Mouse (Mus musculus) limb, embryonic 14.5 days (tissue): Measurements from ENCODE around the gene Klhl32. TPM values are rescaled to one million over a fixed set of nuclear protein-coding genes. Genes with fewer than 3 reads are reported as not detected.

ENCODE experiments used
- ATAC-seq: fragments of 200-750 bp; cut with Nextera tagmentation; 2 replicates; pipeline ENCODE4 v1.8.0; 2017; ENCODE audit warnings: low read depth, moderate number of reproducible peaks, moderate TSS enrichment; ENCODE audit not compliant: low FRiP score
- DNase-seq: peaks from one replicate; pipeline ENCODE4 v3.0.0-alpha.2; 2015; ENCODE audit warnings: low spot score
- H3K27ac ChIP-seq: fragments of 300-500 bp; sonication (generic); replicated peaks from 2 replicates; pipeline ENCODE4 v1.5.1; 2014; ENCODE audit warnings: low read depth, mild to moderate bottlenecking, low read length, moderate library complexity, mixed read lengths
- H3K27me3 ChIP-seq: fragments of 300-500 bp; sonication (generic); 2 replicates; pipeline ENCODE4 v1.6.1; 2014; ENCODE audit warnings: low read length, mixed read lengths; ENCODE audit not compliant: control insufficient read depth, insufficient read depth
- H3K36me3 ChIP-seq: fragments of 300-500 bp; sonication (generic); 2 replicates; pipeline ENCODE4 v1.6.1; 2014; ENCODE audit warnings: mild to moderate bottlenecking, low read length, moderate library complexity, mixed read lengths; ENCODE audit not compliant: control insufficient read depth, insufficient read depth
- H3K4me1 ChIP-seq: fragments of 300-500 bp; sonication (generic); 2 replicates; pipeline ENCODE4 v1.6.1; 2014; ENCODE audit warnings: antibody characterized with exemption, low read length, mixed read lengths; ENCODE audit not compliant: control insufficient read depth, insufficient read depth
- H3K4me2 ChIP-seq: fragments of 300-500 bp; sonication (generic); replicated peaks from 2 replicates; pipeline ENCODE4 v1.6.1; 2014; ENCODE audit warnings: low read depth, mild to moderate bottlenecking, low read length, moderate library complexity; ENCODE audit not compliant: severe bottlenecking
- H3K4me3 ChIP-seq: fragments of 300-500 bp; sonication (generic); replicated peaks from 2 replicates; pipeline ENCODE4 v1.5.1; 2014; ENCODE audit warnings: low read length
- H3K9ac ChIP-seq: fragments of 300-500 bp; sonication (generic); 2 replicates; pipeline ENCODE4 v1.6.1; 2014; ENCODE audit warnings: mild to moderate bottlenecking, low read depth, low read length, moderate library complexity; ENCODE audit not compliant: severe bottlenecking
- H3K9me3 ChIP-seq: fragments of 300-500 bp; sonication (generic); 2 replicates; pipeline ENCODE4 v1.6.1; 2016; ENCODE audit warnings: low read length; ENCODE audit not compliant: control insufficient read depth
- POLR2A ChIP-seq: fragments of 200-500 bp; IDR thresholded peaks from 2 replicates; pipeline ENCODE4 v1.8.0; 2012; ENCODE audit warnings: inconsistent platforms, mild to moderate bottlenecking, moderate library complexity, borderline replicate concordance; ENCODE audit not compliant: insufficient read depth, insufficient read length; ENCODE audit errors: extremely low read depth
- WGBS: fragments of 180-500 bp; shearing (Covaris S2); extraction: QIAGEN DNeasy Blood & Tissue Kit; methylation state at CpG from one replicate; pipeline ENCODE4 v1.1.7; 2014; 5-methylcytosine and 5-hydroxymethylcytosine counted together
- polyA plus RNA-seq, 2 experiments: library from polyadenylated mRNA; depleted of rRNA in 1 of 2; stranded (reverse) in 1 of 2; unstranded in 1 of 2; fragments of >200 nt; fragmentation: Nextera tagmentation in 1 of 2; extraction: Ambion mirVana in 1 of 2; gene quantifications; 2 replicates each; pipeline versions ENCODE4 v1.2.1 to v1.2.3; 2012 to 2014

Gene Klhl32
- polyA plus RNA-seq, 2 experiments, result 1.5 to 3.0 TPM

DNA sequence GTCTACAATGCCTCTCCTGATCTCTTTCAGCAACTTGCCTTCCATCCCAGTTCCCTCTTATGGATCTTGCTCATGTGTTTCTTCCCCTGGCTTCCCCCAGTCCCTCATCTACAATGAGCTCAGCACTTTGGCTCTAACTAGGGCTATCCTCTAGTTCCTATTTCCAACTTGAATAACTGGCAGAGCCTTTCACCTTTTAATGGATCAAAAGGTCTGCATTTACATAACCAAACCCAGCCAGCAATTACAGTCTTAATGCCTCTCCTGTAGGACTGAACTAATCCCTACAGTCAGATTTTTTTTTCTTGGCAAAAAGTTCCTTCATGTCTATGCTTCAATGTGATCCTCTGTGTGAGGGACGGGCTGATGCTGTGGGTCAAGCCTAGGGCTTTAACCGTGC lies 3.5 kb downstream of the Klhl32 start:
- Histone ChIP-seq H3K4me2 (no peak overlapping the region), H3K36me3 (no peaks in the 10 kb centered on the region), H3K4me1 (no peaks in the 10 kb centered on the region), H3K4me3 (no peak overlapping the region), H3K27ac (no peak overlapping the region), H3K9me3 (no peaks in the 10 kb centered on the region), H3K27me3 (no peaks in the 10 kb centered on the region), H3K9ac (no peak overlapping the region)
- WGBS, result 87% methylated on average over 2 of the region's 2 CpGs
- no peak for DNase-seq
- ATAC-seq, result no peak
- TF ChIP-seq POLR2A, result no peak

DNA sequence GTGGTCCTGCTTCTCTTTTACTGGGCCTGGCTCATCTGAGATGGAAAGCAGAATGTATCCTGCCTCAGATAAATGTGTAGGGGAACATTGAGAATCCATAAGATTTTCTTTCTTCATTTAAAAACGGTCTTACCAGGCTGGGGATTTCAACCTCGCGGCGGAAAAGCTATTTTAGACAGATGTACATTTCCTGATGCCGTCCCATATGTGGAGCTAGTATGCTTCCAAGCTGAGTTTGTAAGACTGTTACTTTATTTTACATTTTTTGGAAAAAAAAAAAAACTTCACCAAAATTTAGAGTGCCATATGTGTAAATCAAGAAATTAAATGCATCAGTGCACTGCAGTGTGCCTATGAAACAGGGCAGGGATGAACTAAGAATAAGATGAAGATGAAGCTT lies 5.4 kb downstream of the Klhl32 start:
- H3K4me2 ChIP-seq, result no peak overlapping the region
- no peak for DNase-seq
- no peaks in the 10 kb centered on the region for H3K36me3 ChIP-seq
- no peak for TF ChIP-seq POLR2A
- H3K4me3 ChIP-seq, result no peak overlapping the region
- no peaks in the 10 kb centered on the region for H3K4me1 ChIP-seq
- ATAC-seq, result no peak
- no peaks in the 10 kb centered on the region for H3K9me3 ChIP-seq
- no peak overlapping the region for H3K27ac ChIP-seq
- no peaks in the 10 kb centered on the region for H3K27me3 ChIP-seq
- H3K9ac ChIP-seq, result no peak overlapping the region
- 86% methylated on average over 5 of the region's 5 CpGs for WGBS

- peaks cover 2% of the 10 kb centered on the region; the same call in 1 of the 2 replicates for H3K4me1 ChIP-seq
- no peak for TF ChIP-seq POLR2A
- H3K36me3 ChIP-seq, result no peaks in the 10 kb centered on the region
- no peaks in the 10 kb centered on the region for H3K9me3 ChIP-seq
- no peak for DNase-seq
- no peak overlapping the region for H3K4me3 ChIP-seq
- WGBS, result 15% methylated on average over 6 of the region's 6 CpGs
- no peak overlapping the region for H3K4me2 ChIP-seq
- no peaks in the 10 kb centered on the region for H3K27me3 ChIP-seq
- ATAC-seq, result no peak
- no peak overlapping the region for H3K27ac ChIP-seq
- no peak overlapping the region for H3K9ac ChIP-seq
Observed at GRCm38 (mm10) chr4:24838567-24838966, 12.4 kb downstream of the Klhl32 start.

- H3K36me3 ChIP-seq, result no peaks in the 10 kb centered on the region
- H3K4me3 ChIP-seq, result no peak overlapping the region
- H3K4me2 ChIP-seq, result no peak overlapping the region
- TF ChIP-seq POLR2A, result no peak
- WGBS, result 51% methylated on average over 7 of the region's 7 CpGs
- no peak for DNase-seq
- no peaks in the 10 kb centered on the region for H3K27me3 ChIP-seq
- H3K4me1 ChIP-seq, result peaks cover 2% of the 10 kb centered on the region; the same call in 1 of the 2 replicates
- no peak for ATAC-seq
- no peaks in the 10 kb centered on the region for H3K9me3 ChIP-seq
- no peak overlapping the region for H3K9ac ChIP-seq
- no peak overlapping the region for H3K27ac ChIP-seq
Observed at GRCm38 (mm10) chr4:24835555-24835954, 15.4 kb downstream of the Klhl32 start.

- TF ChIP-seq POLR2A, result no peak
- 84% methylated on average over 1 of the region's 1 CpGs for WGBS
Observed at GRCm38 (mm10) chr4:24808316-24808715, 42.6 kb downstream of the Klhl32 start.

GRCm38 (mm10) chr4:24801881-24802280 lies 49.0 kb downstream of the Klhl32 start:
- Histone ChIP-seq H3K36me3 (no peaks in the 10 kb centered on the region), H3K4me2 (no peak overlapping the region), H3K4me1 (peaks cover 16% of the 10 kb centered on the region; the same call in 1 of the 2 replicates), H3K9me3 (no peaks in the 10 kb centered on the region), H3K27ac (no peak overlapping the region), H3K27me3 (no peaks in the 10 kb centered on the region), H3K9ac (no peak overlapping the region), H3K4me3 (no peak overlapping the region)
- WGBS, result 27% methylated on average over 1 of the region's 1 CpGs
- no peak for DNase-seq
- no peak for TF ChIP-seq POLR2A
- no peak for ATAC-seq

More at GRCm38 (mm10) chr4:24808316-24808715, 42.6 kb downstream of the Klhl32 start:
- DNase-seq (no peak), ATAC-seq (no peak)
- Histone ChIP-seq H3K9me3 (no peaks in the 10 kb centered on the region), H3K9ac (no peak overlapping the region), H3K27ac (no peak overlapping the region), H3K4me3 (no peak overlapping the region), H3K4me1 (no peaks in the 10 kb centered on the region), H3K27me3 (no peaks in the 10 kb centered on the region), H3K36me3 (no peaks in the 10 kb centered on the region), H3K4me2 (no peak overlapping the region)
